Mouse (Mus musculus) liver, embryonic 15.5 days (tissue): ENCODE measurements at regions not wholly inside any gene's neighbourhood (a gene's known extent, or its start where the extent isn't known, plus 50 kb on each side); places are given as distances from the start of the nearest gene placed in this dataset.

ENCODE experiments used
- ATAC-seq: fragments of 200-750 bp; cut with Nextera tagmentation; 2 replicates; pipeline ENCODE4 v1.8.0; 2017; ENCODE audit warnings: moderate number of reproducible peaks, mild to moderate bottlenecking, moderate library complexity; ENCODE audit not compliant: insufficient read depth
- H3K27ac ChIP-seq: fragments of 300-500 bp; sonication (generic); replicated peaks from 2 replicates; pipeline ENCODE4 v1.5.1; 2015; ENCODE audit warnings: mild to moderate bottlenecking, inconsistent platforms
- H3K27me3 ChIP-seq: fragments of 300-500 bp; sonication (generic); 2 replicates; pipeline ENCODE4 v1.6.1; 2015; ENCODE audit warnings: mild to moderate bottlenecking, inconsistent platforms
- H3K36me3 ChIP-seq: fragments of 300-500 bp; sonication (generic); replicated peaks from 2 replicates; pipeline ENCODE4 v1.6.1; 2015; ENCODE audit warnings: moderate library complexity, mild to moderate bottlenecking, inconsistent platforms
- H3K4me1 ChIP-seq: fragments of 300-500 bp; sonication (generic); replicated peaks from 2 replicates; pipeline ENCODE4 v1.6.1; 2015; ENCODE audit warnings: inconsistent platforms
- H3K4me2 ChIP-seq: fragments of 300-500 bp; sonication (generic); 2 replicates; pipeline ENCODE4 v1.6.1; 2015; ENCODE audit warnings: moderate library complexity, mild to moderate bottlenecking, inconsistent platforms
- H3K4me3 ChIP-seq: fragments of 300-500 bp; sonication (generic); replicated peaks from 2 replicates; pipeline ENCODE4 v1.5.1; 2015; ENCODE audit warnings: mild to moderate bottlenecking, inconsistent platforms
- H3K9ac ChIP-seq: fragments of 300-500 bp; sonication (generic); 2 replicates; pipeline ENCODE4 v1.6.1; 2015; ENCODE audit warnings: moderate library complexity, mild to moderate bottlenecking, inconsistent platforms
- H3K9me3 ChIP-seq: fragments of 300-500 bp; sonication (generic); replicated peaks from 2 replicates; pipeline ENCODE4 v1.6.1; 2016; ENCODE audit warnings: inconsistent platforms
- WGBS: fragments of 180-500 bp; shearing (Covaris S2); methylation state at CpG from one replicate; pipeline ENCODE4 v1.1.7; 2015; ENCODE audit warnings: mixed read lengths; ENCODE audit not compliant: insufficient replicate concordance; 5-methylcytosine and 5-hydroxymethylcytosine counted together

- Histone ChIP-seq H3K27ac (no peak overlapping the region), H3K9ac (no peak overlapping the region), H3K27me3 (no peaks in the 10 kb centered on the region), H3K9me3 (no peaks in the 10 kb centered on the region), H3K36me3 (no peaks in the 10 kb centered on the region), H3K4me2 (no peak overlapping the region), H3K4me3 (no peak overlapping the region), H3K4me1 (no peaks in the 10 kb centered on the region)
- ATAC-seq = no peak
- WGBS = 48% methylated on average over 4 of the region's 4 CpGs
Observed at GRCm38 (mm10) chr1:185893421-185893820, 223.7 kb downstream of the Lyplal1 start.

- no peak for ATAC-seq
- H3K4me3 ChIP-seq = no peak overlapping the region
- H3K9me3 ChIP-seq = no peaks in the 10 kb centered on the region
- H3K4me1 ChIP-seq = no peaks in the 10 kb centered on the region
- H3K27ac ChIP-seq = no peak overlapping the region
- no peak overlapping the region for H3K4me2 ChIP-seq
- no peaks in the 10 kb centered on the region for H3K27me3 ChIP-seq
- 53% methylated on average over 9 of the region's 9 CpGs for WGBS
- H3K9ac ChIP-seq = no peak overlapping the region
- H3K36me3 ChIP-seq = no peaks in the 10 kb centered on the region
Observed at GRCm38 (mm10) chr1:185898475-185898874, 218.6 kb downstream of the Lyplal1 start.

GRCm38 (mm10) chr1:185900316-185900715, 216.8 kb downstream of the Lyplal1 start:
- no peak for ATAC-seq
- no peak overlapping the region for H3K4me2 ChIP-seq
- no peak overlapping the region for H3K4me3 ChIP-seq
- no peak overlapping the region for H3K27ac ChIP-seq
- H3K9me3 ChIP-seq = no peaks in the 10 kb centered on the region
- no peaks in the 10 kb centered on the region for H3K27me3 ChIP-seq
- no peaks in the 10 kb centered on the region for H3K4me1 ChIP-seq
- H3K9ac ChIP-seq = no peak overlapping the region
- 59% methylated on average over 3 of the region's 3 CpGs for WGBS
- no peaks in the 10 kb centered on the region for H3K36me3 ChIP-seq

GRCm38 (mm10) chr1:185902395-185902794, 214.7 kb downstream of the Lyplal1 start:
- Histone ChIP-seq H3K27ac (no peak overlapping the region), H3K4me1 (no peaks in the 10 kb centered on the region), H3K27me3 (no peaks in the 10 kb centered on the region), H3K9ac (no peak overlapping the region), H3K9me3 (no peaks in the 10 kb centered on the region), H3K4me3 (no peak overlapping the region), H3K4me2 (no peak overlapping the region), H3K36me3 (no peaks in the 10 kb centered on the region)
- ATAC-seq = no peak
- 45% methylated on average over 3 of the region's 3 CpGs for WGBS

- ATAC-seq = no peak
- no peaks in the 10 kb centered on the region for H3K4me1 ChIP-seq
- 36% methylated on average over 7 of the region's 7 CpGs for WGBS
- H3K9me3 ChIP-seq = no peaks in the 10 kb centered on the region
- H3K27ac ChIP-seq = no peak overlapping the region
- no peak overlapping the region for H3K9ac ChIP-seq
- no peak overlapping the region for H3K4me2 ChIP-seq
- H3K4me3 ChIP-seq = no peak overlapping the region
- H3K36me3 ChIP-seq = no peaks in the 10 kb centered on the region
- H3K27me3 ChIP-seq = no peaks in the 10 kb centered on the region
Observed at GRCm38 (mm10) chr1:185905666-185906065, 211.4 kb downstream of the Lyplal1 start.

- no peaks in the 10 kb centered on the region for H3K9me3 ChIP-seq
- no peaks in the 10 kb centered on the region for H3K4me1 ChIP-seq
- no peak overlapping the region for H3K4me2 ChIP-seq
- no peak overlapping the region for H3K4me3 ChIP-seq
- no peak for ATAC-seq
- no peaks in the 10 kb centered on the region for H3K27me3 ChIP-seq
- no peak overlapping the region for H3K27ac ChIP-seq
- no peaks in the 10 kb centered on the region for H3K36me3 ChIP-seq
- 39% methylated on average over 2 of the region's 2 CpGs for WGBS
- H3K9ac ChIP-seq = no peak overlapping the region
Observed at GRCm38 (mm10) chr1:185915579-185915978, 201.5 kb downstream of the Lyplal1 start.

GRCm38 (mm10) chr1:185918663-185919062, 198.4 kb downstream of the Lyplal1 start:
- Histone ChIP-seq H3K36me3 (no peaks in the 10 kb centered on the region), H3K27ac (no peak overlapping the region), H3K4me2 (no peak overlapping the region), H3K9ac (no peak overlapping the region), H3K4me3 (no peak overlapping the region), H3K27me3 (no peaks in the 10 kb centered on the region), H3K4me1 (no peaks in the 10 kb centered on the region), H3K9me3 (no peaks in the 10 kb centered on the region)
- ATAC-seq = no peak
- WGBS = 35% methylated on average over 1 of the region's 1 CpGs

GRCm38 (mm10) chr1:185923723-185924122, 193.4 kb downstream of the Lyplal1 start:
- 53% methylated on average over 2 of the region's 2 CpGs for WGBS
- Histone ChIP-seq H3K9ac (no peak overlapping the region), H3K9me3 (no peaks in the 10 kb centered on the region), H3K36me3 (no peaks in the 10 kb centered on the region), H3K4me2 (no peak overlapping the region), H3K4me1 (no peaks in the 10 kb centered on the region), H3K27me3 (no peaks in the 10 kb centered on the region), H3K4me3 (no peak overlapping the region), H3K27ac (no peak overlapping the region)
- no peak for ATAC-seq

- no peaks in the 10 kb centered on the region for H3K9me3 ChIP-seq
- no peaks in the 10 kb centered on the region for H3K27me3 ChIP-seq
- 32% methylated on average over 2 of the region's 2 CpGs for WGBS
- no peak overlapping the region for H3K9ac ChIP-seq
- no peak overlapping the region for H3K4me3 ChIP-seq
- no peak overlapping the region for H3K4me2 ChIP-seq
- H3K27ac ChIP-seq = no peak overlapping the region
- no peak for ATAC-seq
- H3K36me3 ChIP-seq = no peaks in the 10 kb centered on the region
- no peaks in the 10 kb centered on the region for H3K4me1 ChIP-seq
Observed at GRCm38 (mm10) chr1:185929000-185929399, 188.1 kb downstream of the Lyplal1 start.

- ATAC-seq = no peak
- no peaks in the 10 kb centered on the region for H3K4me1 ChIP-seq
Observed at GRCm38 (mm10) chr1:185929761-185930160, 187.3 kb downstream of the Lyplal1 start.

GRCm38 (mm10) chr1:185933623-185934022, 183.5 kb downstream of the Lyplal1 start:
- Histone ChIP-seq H3K36me3 (no peaks in the 10 kb centered on the region), H3K4me3 (no peak overlapping the region), H3K27ac (no peak overlapping the region), H3K27me3 (no peaks in the 10 kb centered on the region), H3K9me3 (no peaks in the 10 kb centered on the region), H3K9ac (no peak overlapping the region), H3K4me1 (no peaks in the 10 kb centered on the region), H3K4me2 (no peak overlapping the region)
- WGBS = 64% methylated on average over 3 of the region's 3 CpGs
- ATAC-seq = no peak

More at GRCm38 (mm10) chr1:185929761-185930160, 187.3 kb downstream of the Lyplal1 start:
- H3K27ac ChIP-seq = no peak overlapping the region
- no peak overlapping the region for H3K9ac ChIP-seq
- H3K4me3 ChIP-seq = no peak overlapping the region
- 61% methylated on average over 5 of the region's 5 CpGs for WGBS
- no peak overlapping the region for H3K4me2 ChIP-seq
- H3K9me3 ChIP-seq = no peaks in the 10 kb centered on the region
- no peaks in the 10 kb centered on the region for H3K27me3 ChIP-seq
- H3K36me3 ChIP-seq = no peaks in the 10 kb centered on the region

GRCm38 (mm10) chr1:185937026-185937425, 180.1 kb downstream of the Lyplal1 start:
- H3K9ac ChIP-seq = no peak overlapping the region
- no peaks in the 10 kb centered on the region for H3K9me3 ChIP-seq
- no peaks in the 10 kb centered on the region for H3K36me3 ChIP-seq
- H3K27me3 ChIP-seq = no peaks in the 10 kb centered on the region
- ATAC-seq = no peak
- H3K27ac ChIP-seq = no peak overlapping the region
- H3K4me3 ChIP-seq = no peak overlapping the region
- H3K4me2 ChIP-seq = no peak overlapping the region
- H3K4me1 ChIP-seq = no peaks in the 10 kb centered on the region
